Mouse (Mus musculus): ENCODE data around the gene Tead1.

GRCm38 (mm10) chr7:112743621-112744395 is 64.7 kb downstream of the Tead1 start:
- no peak for TF ChIP-seq CTCF (IDR thresholded peaks at IDR 0.05; ENCODE audit: low read depth)
- TF ChIP-seq EP300 (IDR thresholded peaks at IDR 0.05; ENCODE audit: low read depth) = no peak
